Mouse (Mus musculus) thymus, adult 2 months (tissue): ENCODE measurements around the gene Cry2. TPM values are rescaled to one million over a fixed set of nuclear protein-coding genes. Genes with fewer than 3 reads are reported as not detected.
A peak's percentile ranks its signal among the peaks of the same experiment; 100 is the strongest.

Experiments used
- DNase-seq: peaks from one replicate; pipeline ENCODE4 v3.0.0; 2021
- H3K27ac ChIP-seq: fragments of 200-500 bp; 2 replicates; pipeline ENCODE4 v1.5.1; 2012; ENCODE audit warnings: low read length, control low read depth; ENCODE audit not compliant: control insufficient read depth, insufficient read depth
- H3K27me3 ChIP-seq: fragments of 200-500 bp; 2 replicates; pipeline ENCODE4 v1.6.1; 2012; ENCODE audit warnings: mild to moderate bottlenecking, low read length, moderate library complexity, mixed read lengths; ENCODE audit not compliant: control insufficient read depth, insufficient read depth
- H3K36me3 ChIP-seq: fragments of 200-500 bp; 2 replicates; pipeline ENCODE4 v1.6.1; 2012; ENCODE audit warnings: mild to moderate bottlenecking, low read length, moderate library complexity; ENCODE audit not compliant: control insufficient read depth, insufficient read depth
- H3K4me1 ChIP-seq: fragments of 200-500 bp; replicated peaks from 2 replicates; pipeline ENCODE4 v1.6.1; 2012; ENCODE audit warnings: low read length; ENCODE audit not compliant: control insufficient read depth, insufficient read depth
- H3K4me3 ChIP-seq: fragments of 200-500 bp; 2 replicates; pipeline ENCODE4 v1.5.1; 2012; ENCODE audit warnings: mild to moderate bottlenecking, low read length, control low read depth, moderate library complexity; ENCODE audit not compliant: control insufficient read depth, insufficient read depth
- CTCF ChIP-seq: fragments of 200-500 bp; IDR thresholded peaks from 2 replicates; pipeline ENCODE4 v1.5.1; 2012; ENCODE audit warnings: mild to moderate bottlenecking, control low read depth, low read length, moderate library complexity, borderline replicate concordance; ENCODE audit not compliant: control insufficient read depth, poor library complexity, insufficient read depth; ENCODE audit errors: extremely low read depth
- POLR2A ChIP-seq: fragments of 200-500 bp; IDR thresholded peaks from 2 replicates; pipeline ENCODE4 v1.6.1; 2012; ENCODE audit warnings: mild to moderate bottlenecking, low read length, control low read depth, moderate library complexity; ENCODE audit not compliant: control insufficient read depth, poor library complexity, insufficient read depth; ENCODE audit errors: extremely low read depth
- WGBS: fragments of 180-500 bp; shearing (Covaris S2); methylation state at CpG from one replicate; pipeline ENCODE4 v1.1.7; 2018; 5-methylcytosine and 5-hydroxymethylcytosine counted together
- polyA plus RNA-seq: library from polyadenylated mRNA; depleted of rRNA; stranded (reverse); fragments of >200 nt; gene quantifications from 2 replicates; pipeline ENCODE4 v1.2.3, GENCODE M21; 2012

Gene Cry2
- polyA plus RNA-seq, 1 experiment = 16.2 TPM

DNA sequence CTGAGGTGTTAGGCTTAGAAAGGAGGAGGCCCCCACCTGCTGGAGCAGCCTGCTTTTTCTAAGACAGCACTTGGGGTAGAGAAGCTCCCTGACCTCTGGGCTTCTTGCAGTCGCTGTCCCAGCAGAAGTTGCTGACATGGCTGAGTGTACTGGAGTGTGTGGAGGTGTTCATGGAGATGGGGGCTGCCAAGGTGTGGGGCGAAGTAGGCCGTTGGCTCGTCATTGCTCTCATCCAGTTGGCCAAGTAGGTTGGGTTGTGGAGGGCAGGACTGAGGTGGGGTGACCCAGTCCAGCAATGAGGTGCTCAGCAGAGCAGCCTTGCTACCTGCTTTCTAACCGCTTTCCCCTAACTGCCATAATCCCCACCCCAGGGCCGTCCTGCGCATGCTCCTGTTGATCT, 56.5 kb downstream of the Cry2 start:
- TF ChIP-seq CTCF (no peak), POLR2A (no peak)
- no peak overlapping the region for H3K4me3 ChIP-seq
- H3K4me1 ChIP-seq = peaks cover 34% of the 10 kb centered on the region
- WGBS = 97% methylated on average over 7 of the region's 7 CpGs
- DNase-seq = no peak
- no peaks in the 10 kb centered on the region for H3K27me3 ChIP-seq
- H3K27ac ChIP-seq = no peak overlapping the region
- peaks cover 31% of the 10 kb centered on the region for H3K36me3 ChIP-seq

DNA sequence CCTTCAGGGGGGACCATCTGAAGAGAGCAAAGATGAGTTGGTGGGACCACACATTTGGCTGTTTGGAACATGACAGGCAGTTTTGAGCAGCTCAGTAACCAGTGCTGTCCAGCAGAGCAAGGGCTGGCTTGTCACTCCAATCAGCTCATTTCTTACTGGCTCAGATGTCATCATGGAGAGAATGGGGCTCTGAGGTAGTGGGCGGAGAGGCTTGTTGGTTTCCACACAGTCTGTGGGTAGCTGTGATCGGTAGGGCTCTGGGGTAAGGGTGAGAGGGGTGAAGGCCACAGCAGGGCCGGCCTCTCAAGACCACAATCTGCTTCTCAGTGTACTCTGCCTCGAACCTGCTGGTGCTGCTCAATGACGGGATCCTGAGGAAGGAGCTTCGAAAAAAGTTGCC, 57.5 kb downstream of the Cry2 start:
- peaks cover 43% of the 10 kb centered on the region for H3K4me1 ChIP-seq
- H3K27ac ChIP-seq = no peak overlapping the region
- H3K27me3 ChIP-seq = no peaks in the 10 kb centered on the region
- 85% methylated on average over 6 of the region's 6 CpGs for WGBS
- H3K4me3 ChIP-seq = no peak overlapping the region
- TF ChIP-seq CTCF (no peak), POLR2A (no peak)
- DNase-seq = no peak
- H3K36me3 ChIP-seq = peaks cover 29% of the 10 kb centered on the region

DNA sequence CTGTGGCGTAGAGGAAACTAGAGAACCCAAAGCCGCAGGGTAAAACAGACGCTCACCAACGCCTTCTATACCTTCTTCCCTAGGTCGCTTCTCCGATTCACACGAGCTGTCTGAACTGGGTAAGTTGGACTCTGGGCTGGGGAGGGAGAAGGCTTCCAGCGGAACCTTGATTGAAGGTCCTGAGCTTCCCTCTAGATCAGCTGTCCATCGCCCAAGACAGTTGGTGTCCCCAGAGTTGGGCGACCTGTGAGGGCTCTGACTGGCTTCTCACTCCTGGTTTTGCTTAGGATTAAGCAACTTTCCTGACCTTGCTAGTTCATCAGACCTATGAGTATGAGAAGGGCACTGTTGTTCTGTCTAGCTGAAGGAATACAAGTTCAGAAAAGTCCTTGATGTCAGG, 58.1 kb downstream of the Cry2 start:
- H3K27ac ChIP-seq = peak overlapping the region; percentile 37; the same call in 1 of the 2 replicates
- H3K4me1 ChIP-seq = peaks cover 48% of the 10 kb centered on the region
- WGBS = 5% methylated on average over 10 of the region's 10 CpGs
- H3K27me3 ChIP-seq = no peaks in the 10 kb centered on the region
- TF ChIP-seq POLR2A (no peak), CTCF (no peak)
- DNase-seq = no peak
- H3K36me3 ChIP-seq = peaks cover 25% of the 10 kb centered on the region
- H3K4me3 ChIP-seq = peak overlapping the region; percentile 91

DNA sequence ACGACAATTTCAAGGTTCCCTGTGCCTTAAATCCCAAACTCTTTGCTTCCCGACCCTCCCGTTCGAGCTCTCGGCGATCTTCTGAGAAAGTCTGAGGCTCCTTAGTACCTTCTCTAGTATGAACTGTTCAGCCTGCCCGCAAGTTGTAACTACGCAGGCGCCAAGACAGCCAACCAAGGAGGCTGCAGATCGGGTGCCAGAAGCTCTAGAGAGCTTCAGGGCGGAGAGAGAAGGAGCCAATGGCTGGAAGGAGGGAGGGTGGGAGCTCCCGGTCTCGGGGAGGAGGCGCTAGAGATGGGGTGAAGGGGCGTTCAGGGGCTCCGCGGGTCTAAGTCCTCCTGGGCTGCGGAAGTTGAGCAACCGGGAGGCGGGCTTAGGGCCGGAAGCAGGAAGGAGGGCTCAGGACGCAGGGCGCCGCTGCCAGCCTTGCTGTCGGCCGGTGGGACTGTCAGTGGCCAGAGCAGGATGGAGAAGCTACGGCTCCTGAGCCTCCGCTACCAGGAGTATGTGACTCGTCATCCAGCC, 58.7 kb downstream of the Cry2 start:
- peak; percentile 94 for DNase-seq
- Histone ChIP-seq H3K4me3 (peak overlapping the region; percentile 91), H3K4me1 (peaks cover 49% of the 10 kb centered on the region), H3K27me3 (no peaks in the 10 kb centered on the region), H3K36me3 (peaks cover 20% of the 10 kb centered on the region), H3K27ac (peak overlapping the region; percentile 79)
- WGBS = under 1% methylated on average over 29 of the region's 29 CpGs
- TF ChIP-seq POLR2A = peak; percentile 70; the same call in 1 of the 2 replicates
- peak; percentile 48; the same call in 1 of the 2 replicates for TF ChIP-seq CTCF

DNA sequence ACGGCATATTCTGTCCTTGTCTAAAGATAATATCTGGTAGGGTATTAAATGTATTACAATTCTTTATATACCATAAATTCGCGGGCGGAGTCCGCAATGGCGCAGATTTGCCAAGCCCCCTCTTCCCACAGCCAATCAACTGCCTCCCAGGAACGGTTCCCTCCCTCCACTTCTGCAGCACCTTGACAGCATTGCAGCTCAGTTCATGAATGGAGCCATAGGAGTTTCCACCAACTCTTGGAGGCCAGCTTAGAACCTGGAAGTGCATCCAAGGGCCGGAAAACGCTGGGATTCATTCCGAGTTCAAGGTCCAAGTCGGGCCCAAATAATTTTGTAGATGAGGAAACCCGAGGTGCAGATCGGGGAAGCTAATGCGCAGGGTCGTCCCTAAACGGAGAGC, 59.3 kb downstream of the Cry2 start, which contains the start of the genes Pex16 and Large2:
TSS of gene Pex16 (plus strand) at position 163 of the 400 bp plus-strand sequence.
TSS of gene Large2 (minus strand) at position 356 of the 400 bp plus-strand sequence.
- WGBS = 2% methylated on average over 16 of the region's 16 CpGs
- no peak for TF ChIP-seq POLR2A
- Histone ChIP-seq H3K27ac (peak within 1 kb of the TSS; percentile 86), H3K4me1 (peaks cover 47% of the 10 kb centered on the region), H3K4me3 (peak within 1 kb of the TSS; percentile 91), H3K27me3 (no peaks in the 10 kb centered on the region), H3K36me3 (peaks cover 17% of the 10 kb centered on the region)
- DNase-seq = peak; percentile 50

DNA sequence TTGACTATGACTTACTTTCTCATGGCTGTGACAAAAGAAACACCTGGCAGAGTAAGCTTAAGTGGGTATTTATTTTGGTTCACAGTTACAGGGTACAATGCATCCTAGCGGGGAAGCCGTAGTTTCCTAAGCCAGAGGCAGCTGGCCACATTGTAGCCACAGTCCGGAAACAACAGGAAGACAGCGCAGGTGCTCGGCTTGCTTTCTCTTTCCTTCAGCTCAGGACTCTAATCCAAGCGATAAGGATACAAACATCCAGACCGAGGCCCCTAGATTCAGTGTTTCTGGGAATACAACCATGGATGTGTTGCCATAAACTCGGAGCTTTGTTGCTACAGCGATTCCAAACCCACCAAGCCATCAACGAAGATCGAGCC, 60.4 kb downstream of the Cry2 start:
- peak; percentile 32 for DNase-seq
- H3K36me3 ChIP-seq = peaks cover 6% of the 10 kb centered on the region
- peaks cover 47% of the 10 kb centered on the region for H3K4me1 ChIP-seq
- no peaks in the 10 kb centered on the region for H3K27me3 ChIP-seq
- peak overlapping the region; percentile 3; the same call in 1 of the 2 replicates for H3K4me3 ChIP-seq
- TF ChIP-seq POLR2A = no peak
- no peak for TF ChIP-seq CTCF
- peak overlapping the region; percentile 86 for H3K27ac ChIP-seq
- WGBS = 48% methylated on average over 11 of the region's 11 CpGs
